Mouse (Mus musculus) hindlimb bud, embryonic 11.5 days (tissue): ENCODE measurements at regions not wholly inside any gene's neighbourhood (a gene's known extent, or its start where the extent isn't known, plus 50 kb on each side); places are given as distances from the start of the nearest gene placed in this dataset.
"Not testable (repeated sequence)": the region's sequence is repeated elsewhere in the genome, so short reads cannot be mapped to it uniquely, and the experiment has no call there.

Experiments used
- DNase-seq: peaks from one replicate; pipeline ENCODE4 v3.0.0-alpha.2; 2012; ENCODE audit warnings: low read depth, low spot score; ENCODE audit errors: extremely low spot score

DNA sequence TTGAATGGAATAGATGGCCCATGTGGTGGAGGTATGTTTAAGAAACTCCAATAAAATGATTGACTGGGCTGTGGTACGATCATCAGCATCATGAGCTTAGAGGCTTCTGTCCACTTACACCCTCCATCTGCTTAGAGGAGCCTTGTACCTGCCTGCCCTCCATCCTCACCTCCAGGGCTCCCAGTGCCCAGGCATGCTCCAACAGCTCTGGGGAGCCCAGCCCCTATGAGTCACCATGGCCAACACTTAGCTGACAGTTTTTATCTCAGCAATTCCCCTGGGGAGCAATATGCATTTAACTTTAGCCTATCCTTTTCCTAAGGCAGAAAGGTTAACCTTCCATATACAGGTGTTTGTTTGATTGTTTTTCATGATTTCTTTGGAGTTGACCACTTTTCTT, 174.3 kb upstream of the Plxna2 start:
- no peak for DNase-seq

DNA sequence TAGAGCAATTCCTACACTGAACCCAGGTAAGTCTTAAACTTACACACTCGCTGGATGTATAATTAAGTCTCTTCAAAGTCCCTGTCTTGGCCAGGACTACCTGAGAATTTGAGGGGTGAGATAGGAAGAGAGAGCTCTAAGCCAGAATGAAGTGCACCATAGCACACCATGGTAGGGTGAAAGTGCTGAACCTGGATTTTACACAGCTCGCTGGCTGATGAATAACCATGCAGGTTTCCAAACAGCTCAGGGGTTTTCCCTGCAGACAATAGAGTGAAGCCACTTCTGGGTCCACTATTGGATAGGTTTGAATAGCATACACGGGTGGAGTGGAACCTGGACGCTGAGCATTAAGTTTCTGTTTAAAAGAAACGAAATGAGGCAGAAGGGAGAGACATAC, 180.7 kb upstream of the Plxna2 start:
- no peak for DNase-seq

DNA sequence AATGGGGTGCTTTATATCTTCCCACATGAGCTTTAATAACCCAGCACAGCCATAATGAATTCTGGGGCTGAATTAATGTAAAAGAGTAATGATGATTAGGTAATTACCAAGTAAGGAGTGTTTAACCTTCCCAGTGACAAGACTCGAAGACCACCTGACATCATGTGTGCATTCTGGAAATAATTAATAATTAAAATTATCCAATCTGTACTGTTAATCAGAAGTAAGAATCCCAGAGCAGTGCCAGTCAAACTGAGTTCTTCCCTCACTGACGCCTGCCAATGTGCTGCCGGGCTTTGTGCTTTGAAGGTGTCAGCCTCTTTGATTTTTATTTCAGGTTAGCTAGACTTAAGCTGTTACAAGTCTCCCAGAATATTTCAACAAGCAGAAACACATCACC, 183.0 kb upstream of the Plxna2 start:
- no peak for DNase-seq

DNA sequence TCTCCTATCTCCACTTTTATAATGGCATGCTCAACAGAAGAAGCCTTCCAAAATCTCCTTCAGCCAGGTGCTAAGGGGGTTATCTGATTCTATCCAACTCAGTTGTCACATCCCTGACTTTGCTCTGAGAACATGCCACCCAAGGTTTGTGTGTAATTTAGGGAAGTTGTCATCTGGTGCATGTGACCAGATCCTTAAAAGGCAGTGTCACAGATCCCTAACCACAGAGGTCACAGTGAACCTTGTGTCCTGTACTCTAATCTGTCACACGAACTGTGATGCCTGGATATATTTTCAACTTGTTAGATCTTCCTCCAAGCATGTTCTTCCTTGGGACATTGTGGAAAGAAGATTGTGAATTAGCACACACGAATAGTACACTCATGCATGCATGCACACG, 189.4 kb upstream of the Plxna2 start:
- no peak for DNase-seq

DNA sequence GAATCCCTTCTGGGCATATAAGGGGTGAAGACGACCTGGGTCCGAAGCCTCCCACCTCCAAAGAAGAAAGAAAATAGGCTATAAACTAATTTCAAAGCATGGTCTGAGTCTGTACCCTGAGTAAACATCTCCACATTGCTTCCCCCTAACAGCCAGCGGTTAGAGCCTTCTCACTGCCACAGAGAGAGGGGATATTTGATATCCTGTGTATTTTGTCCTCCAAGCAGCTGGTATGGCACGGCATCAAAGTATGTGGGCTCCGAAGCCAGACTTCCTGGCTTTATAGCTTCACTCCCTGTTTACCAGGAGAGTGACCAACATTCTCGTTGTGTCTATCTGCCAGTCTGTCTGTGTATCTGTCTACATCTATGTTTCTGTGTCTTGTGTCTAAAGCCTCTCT, 191.7 kb upstream of the Plxna2 start:
- DNase-seq, result no peak

DNA sequence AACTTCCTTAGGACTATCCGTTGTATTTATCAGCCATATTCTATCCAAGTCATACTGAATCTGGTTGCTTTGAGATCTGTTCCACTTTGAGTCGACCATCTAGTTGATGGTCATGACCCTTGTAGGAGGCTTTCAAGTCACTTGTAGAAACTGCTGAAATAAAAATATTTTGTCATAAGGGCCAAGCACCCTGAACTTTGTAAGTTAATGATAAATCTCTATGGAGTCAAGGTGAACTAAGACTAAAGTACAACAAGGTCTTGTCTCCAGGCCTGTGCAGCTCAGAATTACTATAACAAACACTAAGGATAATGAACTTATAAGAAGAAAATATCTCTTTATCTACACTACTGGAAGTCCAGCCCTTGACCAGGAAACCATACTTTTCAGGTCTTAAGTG, 193.8 kb upstream of the Plxna2 start:
- DNase-seq, result no peak

DNA sequence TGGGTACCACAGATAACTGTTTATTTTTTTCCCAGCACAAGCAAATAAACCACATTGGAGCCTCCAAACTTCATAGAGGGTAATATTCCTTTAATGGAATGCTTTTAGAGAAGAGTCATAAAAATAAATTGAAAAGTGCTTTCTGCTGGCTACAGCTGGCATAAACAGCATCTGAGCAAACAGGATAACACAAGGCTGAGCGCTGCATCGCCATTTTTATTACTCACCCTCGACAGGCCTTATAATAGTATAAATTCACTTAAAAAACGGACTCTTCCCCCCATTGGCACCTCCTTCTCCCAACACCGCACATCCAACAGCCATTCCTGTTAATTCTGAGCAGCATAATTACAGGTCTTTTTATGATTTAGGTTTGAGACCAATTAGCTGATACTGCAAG, 205.8 kb upstream of the Plxna2 start:
- no peak for DNase-seq

DNA sequence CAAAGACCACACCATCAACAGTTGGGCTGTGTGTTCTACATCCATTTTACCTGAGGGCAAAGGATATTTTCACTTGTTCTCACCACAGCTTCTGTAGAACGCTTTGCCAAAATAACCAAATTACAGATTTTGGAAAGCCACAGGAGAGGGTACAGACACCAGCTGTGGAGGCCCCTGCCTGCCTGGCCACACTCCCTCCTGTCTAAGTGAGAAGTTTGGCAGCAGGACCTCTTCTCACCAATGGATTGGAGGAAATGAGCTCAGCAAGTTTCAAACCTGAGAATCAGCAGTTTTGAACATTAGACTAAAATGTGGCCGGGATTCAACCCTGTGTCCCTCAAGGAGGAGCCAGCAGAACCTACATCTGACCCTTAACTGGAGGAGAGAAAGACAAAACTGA, 206.2 kb upstream of the Plxna2 start:
- DNase-seq, result no peak

DNA sequence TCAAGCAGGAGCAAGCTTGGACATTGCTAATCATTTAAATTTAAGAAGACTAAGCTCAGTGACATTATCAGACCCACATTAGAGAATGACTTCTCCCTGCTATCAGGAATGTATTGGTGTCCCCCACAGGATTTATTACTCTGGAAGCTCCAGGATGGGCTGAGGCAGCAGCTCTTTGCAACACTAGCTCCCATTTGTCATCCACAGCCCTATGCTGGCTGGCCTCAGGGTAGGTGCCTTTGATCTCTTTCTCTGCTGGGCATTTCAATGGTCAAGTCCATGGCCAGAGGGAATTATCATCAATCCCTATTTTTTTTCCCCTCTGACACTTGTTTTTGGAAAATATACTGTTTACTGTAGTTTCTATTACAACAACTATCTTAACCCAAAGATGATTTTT, 218.7 kb upstream of the Plxna2 start:
- no peak for DNase-seq

DNA sequence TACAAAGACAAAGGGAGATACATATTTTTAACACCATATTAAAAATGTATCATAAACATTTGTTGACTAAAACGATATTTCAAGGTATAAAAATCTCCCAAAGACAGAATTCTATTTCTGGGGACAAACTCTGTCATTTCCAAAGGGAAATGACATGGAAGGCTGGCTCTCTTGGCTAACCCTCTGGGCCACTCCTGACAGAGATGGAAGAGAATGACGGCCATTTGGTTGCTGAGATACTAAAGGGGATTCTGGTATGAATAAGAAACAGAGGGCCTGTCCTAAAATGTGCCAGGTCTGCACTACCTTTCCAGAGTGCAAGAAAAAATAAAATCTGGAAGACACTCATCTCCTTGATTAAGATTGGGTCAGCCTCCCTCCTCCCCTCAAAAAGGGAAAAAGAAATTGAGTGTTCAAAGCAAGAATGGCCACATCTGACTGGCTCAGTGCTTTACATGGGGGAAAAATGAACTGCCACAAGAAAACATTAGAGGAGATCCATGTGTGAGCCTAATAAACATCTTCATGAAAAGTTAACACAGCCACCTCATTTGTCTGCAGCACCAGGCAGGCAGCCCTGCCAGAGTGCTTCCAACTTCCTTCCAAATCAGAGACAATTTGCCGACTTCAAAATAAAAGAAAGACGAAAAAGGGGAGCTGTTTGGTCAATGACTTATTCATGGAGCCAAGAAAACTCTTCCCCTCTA, 221.1 kb upstream of the Plxna2 start:
- DNase-seq, result no peak

DNA sequence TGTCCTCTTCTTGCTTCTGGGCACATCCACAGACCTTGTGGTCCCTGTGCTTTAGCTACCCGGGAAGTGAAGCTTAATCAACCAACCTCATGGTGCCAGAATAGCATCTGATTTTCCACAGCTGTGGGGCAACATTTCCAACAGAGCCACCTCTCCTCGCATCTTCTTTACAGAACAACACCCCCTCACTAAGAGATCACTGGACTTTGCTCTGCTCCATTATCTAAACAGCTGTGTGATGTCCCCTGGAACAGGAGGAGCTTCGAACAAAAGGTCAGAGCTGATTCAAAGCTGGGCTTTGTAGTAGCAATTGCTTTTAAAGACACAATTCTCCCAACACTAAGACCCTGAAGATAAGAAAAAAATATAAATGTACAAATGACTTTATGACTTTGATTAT, 224.3 kb upstream of the Plxna2 start:
- DNase-seq, result no peak

DNA sequence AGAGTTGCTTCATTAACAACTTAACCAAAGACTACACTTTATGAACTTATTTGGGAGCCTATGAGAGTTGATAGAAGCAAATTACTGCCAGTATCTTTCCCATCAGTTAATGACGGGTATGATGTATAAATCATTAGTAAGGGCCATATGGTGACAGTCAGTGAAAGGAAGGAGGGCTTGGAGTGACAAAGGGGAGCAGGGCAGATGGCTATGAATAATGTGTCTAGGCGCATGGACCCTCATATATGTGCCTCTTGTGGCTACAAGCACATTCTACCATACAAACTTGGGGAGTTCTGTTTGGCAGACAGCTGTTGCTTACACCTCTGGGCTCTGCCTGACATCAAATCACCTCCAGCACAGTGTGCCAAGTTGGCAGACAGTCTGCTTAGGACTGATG, 227.8 kb upstream of the Plxna2 start:
- DNase-seq, result no peak

DNA sequence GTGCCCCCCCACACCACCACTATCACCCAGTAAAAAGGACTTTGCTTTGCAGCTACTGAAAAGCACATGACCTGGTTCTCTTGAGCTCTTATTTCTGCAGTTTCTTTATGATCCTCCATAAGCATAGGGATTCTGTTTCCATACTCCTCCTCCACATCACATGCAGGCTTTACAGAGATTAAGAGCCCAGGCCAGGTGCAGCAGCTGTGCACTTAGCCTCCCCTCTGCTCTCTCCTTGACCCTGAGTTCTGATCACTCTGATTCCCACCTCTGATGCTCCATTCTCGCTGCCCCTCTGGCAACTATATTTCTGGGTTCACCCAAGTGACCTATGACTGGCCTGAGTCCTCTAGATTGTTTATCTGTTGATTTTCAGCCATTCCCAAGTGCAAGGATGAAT, 239.9 kb upstream of the Plxna2 start:
- no peak for DNase-seq

DNA sequence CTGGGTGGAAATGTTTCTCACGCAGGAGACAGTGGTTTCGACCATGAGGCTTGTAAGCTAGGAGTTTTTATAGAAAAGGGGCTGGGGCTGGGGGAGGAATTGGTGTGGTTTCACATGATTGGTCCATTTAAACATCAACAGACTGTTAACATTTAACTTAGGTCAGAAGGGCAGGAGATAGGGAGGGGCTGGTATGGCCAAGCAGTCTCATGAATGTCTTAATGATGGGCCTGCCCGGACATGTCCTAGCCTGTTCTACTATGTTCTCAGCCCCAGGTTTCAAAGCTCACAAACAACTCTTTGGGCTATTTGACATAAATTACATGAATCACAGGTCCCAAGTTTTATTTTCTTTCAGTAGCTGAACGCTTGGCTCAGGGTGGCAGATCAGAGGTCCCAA, 244.5 kb upstream of the Plxna2 start:
- not testable (repeated sequence) for DNase-seq

DNA sequence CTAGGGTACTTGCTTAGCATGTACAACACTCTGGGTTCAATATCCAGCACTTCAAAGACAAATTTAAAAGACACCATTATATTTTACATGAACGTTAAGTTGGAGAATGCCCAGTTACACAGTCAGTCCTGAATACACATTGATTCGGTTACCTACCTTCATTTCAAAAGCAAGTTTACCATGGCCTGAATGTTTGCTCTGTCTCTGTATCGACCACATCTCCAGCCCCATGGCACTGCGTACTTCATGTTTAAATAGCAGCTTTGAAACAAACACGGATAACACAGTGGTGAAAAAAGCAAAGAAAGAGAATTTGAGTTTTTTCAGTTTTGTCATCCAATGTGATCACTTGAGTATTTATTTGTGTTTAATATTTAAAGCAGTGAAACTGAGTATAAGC, 254.1 kb upstream of the Plxna2 start:
- DNase-seq, result no peak

DNA sequence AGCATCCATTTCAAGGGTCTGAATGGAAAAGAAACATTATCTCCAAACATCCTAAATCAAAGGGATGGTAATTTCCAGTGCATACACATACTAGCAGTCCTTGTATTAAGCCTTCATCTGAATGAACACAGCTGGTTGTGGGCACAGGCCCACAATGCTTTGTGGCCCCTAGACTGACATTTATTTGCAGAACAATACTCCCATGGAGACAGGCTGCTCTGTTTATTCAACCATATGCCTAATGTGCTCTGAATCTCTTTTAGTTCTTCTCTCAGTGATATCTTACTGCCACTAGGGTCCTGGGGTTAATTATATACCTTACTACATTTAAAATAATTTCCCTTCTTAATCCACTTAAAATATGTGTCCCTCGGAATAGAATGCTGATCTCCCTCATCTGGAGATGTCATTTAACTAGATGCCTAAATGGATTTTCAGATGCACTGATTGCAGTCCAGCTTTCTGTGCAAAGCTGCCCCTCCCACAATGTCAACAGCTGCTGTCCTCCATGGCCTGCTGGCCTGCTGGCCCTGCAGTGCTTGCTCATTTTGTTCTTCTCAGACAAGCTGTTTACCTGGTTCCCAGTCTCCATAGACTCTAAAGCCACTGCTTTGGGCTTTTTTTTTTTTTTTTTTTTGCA, 254.8 kb upstream of the Plxna2 start:
- no peak for DNase-seq

DNA sequence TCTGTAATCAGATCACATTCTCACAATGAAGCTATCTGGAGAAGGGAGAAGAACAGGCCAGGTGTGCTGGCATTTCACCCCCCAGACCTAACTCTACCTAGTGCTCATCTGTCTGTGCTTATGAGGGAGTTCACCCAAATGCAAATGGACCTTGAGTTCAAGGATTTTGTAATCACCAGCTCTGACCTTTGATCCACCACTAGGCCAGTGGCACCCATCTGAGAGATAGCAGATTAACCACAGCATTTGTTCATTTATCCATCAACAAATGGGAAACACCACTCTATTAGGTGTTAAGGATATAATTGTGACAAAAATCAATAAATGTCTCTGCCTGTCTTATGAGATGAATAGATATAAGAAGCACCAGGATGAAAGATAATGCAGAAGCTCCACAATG, 255.7 kb upstream of the Plxna2 start:
- no peak for DNase-seq

DNA sequence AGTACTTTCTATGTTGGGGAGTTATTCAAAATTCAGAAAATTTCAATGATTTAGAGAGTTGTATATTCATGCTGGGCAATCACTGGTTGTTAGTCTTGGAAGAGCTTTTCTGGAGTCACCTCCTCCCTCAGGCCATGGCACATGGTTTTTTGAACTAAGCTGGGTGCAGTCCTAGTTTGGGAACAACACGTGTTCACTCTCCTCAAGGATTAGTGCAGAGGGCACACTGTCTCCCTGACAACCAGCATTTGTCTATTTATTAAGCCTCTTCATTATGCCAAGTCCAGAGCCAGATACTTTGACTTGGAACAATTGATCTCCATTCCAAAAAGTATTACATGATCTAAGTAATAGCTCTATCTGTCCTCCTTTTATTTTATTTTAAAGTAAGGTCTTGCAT, 256.7 kb upstream of the Plxna2 start:
- no peak for DNase-seq

DNA sequence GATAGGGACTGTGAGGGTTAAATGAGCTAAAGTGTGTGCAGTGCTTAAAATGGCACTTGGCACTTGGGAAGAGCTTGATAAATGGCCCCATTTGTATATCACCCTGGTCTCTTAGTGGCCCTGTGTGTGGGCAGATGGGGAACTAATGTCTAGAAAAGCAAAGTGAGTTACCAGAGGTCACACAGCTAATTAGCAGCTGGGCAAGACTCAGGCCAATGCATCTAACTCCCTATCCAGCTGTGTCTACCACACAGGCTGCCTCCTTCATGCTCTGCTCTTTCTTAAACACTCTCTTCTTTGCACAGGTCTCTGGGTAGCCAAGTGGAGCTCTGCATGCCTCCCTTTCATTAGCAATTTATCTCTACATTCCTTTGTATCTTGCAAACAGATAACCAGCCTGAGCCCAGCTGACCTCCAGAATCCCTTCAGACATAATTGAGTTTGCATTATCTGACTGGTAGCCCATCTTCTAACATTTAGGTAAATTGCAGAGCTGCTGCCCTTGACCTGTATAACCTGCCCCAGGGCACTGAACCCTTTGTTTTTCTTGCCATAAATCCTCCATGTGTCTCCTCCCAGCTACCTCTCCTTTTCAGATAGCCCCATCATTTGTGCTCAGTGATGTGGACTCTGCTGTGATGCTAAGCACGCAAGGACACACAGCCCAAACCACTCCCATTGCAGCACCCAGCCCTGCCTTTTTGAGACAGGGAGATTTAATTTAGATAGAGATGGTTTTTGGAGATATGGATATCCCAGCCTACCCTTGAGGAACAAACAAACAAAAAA, 263.5 kb upstream of the Plxna2 start:
- no peak for DNase-seq

DNA sequence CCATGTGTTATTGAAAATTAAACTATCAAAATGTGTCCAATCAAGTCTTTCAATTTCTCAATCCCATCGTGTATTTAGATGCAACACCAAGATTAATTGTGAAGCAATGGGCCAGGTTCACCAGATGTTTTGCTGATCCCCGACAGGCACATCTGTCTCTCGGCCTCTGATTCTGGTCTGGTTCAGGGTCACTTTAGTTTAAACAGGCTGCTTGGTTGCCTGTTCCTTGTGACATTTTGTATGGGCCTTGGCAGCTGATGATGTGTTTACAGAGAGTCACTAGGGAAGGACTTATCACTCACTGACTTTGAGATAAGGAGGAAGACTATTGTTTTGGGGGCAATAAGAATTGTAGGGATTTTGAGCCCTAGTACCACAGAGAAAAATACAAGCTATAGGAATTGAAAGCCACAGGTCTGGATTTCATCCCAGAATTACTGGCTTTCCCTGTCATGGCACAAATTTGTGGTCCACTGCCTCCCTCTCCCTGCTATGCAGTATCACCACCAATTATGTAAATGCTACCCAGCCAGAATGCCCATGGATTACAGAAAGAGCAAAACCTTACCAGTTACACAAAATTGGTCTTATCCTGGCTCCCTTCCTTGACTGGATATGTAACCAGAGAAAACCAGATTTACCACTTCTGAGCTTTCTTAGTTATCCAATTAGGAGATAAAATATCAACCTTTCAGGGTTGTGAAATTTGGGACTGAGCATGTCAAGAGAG, 272.5 kb upstream of the Plxna2 start:
- DNase-seq, result no peak

DNA sequence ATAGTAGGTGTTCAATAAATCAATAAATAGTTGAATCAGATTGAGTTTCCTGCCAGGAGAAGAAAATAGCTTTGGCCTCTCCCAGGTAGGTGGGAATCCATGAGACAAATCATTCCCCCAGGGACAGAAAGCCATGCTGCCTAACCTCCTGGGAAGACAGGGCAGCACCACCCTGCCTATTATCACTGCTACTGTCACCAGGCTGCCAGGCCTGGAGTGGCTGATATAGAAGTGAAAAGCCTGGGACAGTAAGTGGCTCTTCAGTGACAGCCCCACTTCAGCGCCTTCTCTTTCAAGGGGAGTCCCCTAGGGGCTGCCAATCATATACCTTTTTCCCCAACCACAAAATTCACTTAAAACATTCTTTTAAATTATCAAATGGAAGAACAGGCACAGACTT, 275.4 kb upstream of the Plxna2 start:
- DNase-seq, result no peak

DNA sequence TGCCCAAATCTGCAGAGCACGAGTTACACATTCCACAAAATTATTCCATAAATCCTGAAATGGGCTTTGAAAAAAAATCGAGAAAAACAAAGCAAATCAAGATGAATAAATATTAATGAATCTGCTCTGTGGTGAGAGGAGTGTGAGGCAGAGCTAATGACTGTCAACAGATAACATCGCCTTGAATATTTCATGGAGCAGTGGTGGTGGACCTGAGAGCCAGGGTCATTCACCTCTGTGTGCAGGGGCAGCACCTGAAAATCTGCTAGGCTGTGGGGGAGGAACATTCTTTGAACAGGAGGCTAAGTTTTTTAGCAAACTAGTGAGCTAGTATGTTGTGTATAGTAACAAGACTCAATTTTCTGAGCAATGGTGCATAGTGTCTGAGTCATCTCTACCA, 276.3 kb upstream of the Plxna2 start:
- no peak for DNase-seq
